Mouse (Mus musculus): ENCODE results near the gene Cd248. TPM values are rescaled to one million over a fixed set of nuclear protein-coding genes. Genes with fewer than 3 reads are reported as not detected.
A peak's percentile ranks its signal among the peaks of the same experiment; 100 is the strongest.

The Cd248 gene
- 131 and 158 TPM in 2 replicates for polyA plus RNA-seq (2015; fragmentation: Nextera tagmentation; extraction: Ambion mirVana)

GRCm38 (mm10) chr19:5067867-5068569, at the start of gene Cd248:
Cd248 (plus strand) TSS chr19:5068078.
- Histone ChIP-seq H3K4me3 (replicated peaks) (peak within 1 kb of the TSS; percentile 70), H3K27ac (replicated peaks) (peak within 1 kb of the TSS; percentile 92), H3K27me3 (peaks cover 6% of the 10 kb centered on the region), H3K9me3 (replicated peaks) (no peaks in the 10 kb centered on the region), H3K9ac (peak within 1 kb of the TSS; percentile 88), H3K36me3 (no peaks in the 10 kb centered on the region), H3K4me2 (replicated peaks) (peak within 1 kb of the TSS; percentile 82), H3K4me1 (peaks cover 74% of the 10 kb centered on the region)
- under 1% methylated on average over 40 of the region's 56 CpGs for WGBS
- peak; percentile 78 for ATAC-seq (ENCODE audit: insufficient number of reproducible peaks, low FRiP score, low TSS enrichment, low read depth)

GRCm38 (mm10) chr19:5018191-5018590, 49.7 kb upstream of the Cd248 start:
- Histone ChIP-seq H3K9ac (no peak overlapping the region), H3K9me3 (replicated peaks) (no peaks in the 10 kb centered on the region), H3K27ac (replicated peaks) (peak overlapping the region; percentile 31; the same call in 1 of the 2 replicates), H3K36me3 (no peaks in the 10 kb centered on the region), H3K4me1 (peaks cover 11% of the 10 kb centered on the region), H3K4me3 (replicated peaks) (no peak overlapping the region), H3K4me2 (replicated peaks) (no peak overlapping the region), H3K27me3 (no peaks in the 10 kb centered on the region)
- 57% methylated on average over 3 of the region's 3 CpGs for WGBS
- ATAC-seq (ENCODE audit: insufficient number of reproducible peaks, low FRiP score, low TSS enrichment, low read depth), result no peak

- no peak overlapping the region for H3K4me3 ChIP-seq (replicated peaks)
- H3K36me3 ChIP-seq, result 0 out of 2 replicates have a peak, but pooled peaks cover under 1% of the 10 kb centered on the region
- 87% methylated on average over 2 of the region's 2 CpGs for WGBS
- H3K4me1 ChIP-seq, result peaks cover 10% of the 10 kb centered on the region
- H3K4me2 ChIP-seq (replicated peaks), result no peak overlapping the region
- H3K9me3 ChIP-seq (replicated peaks), result no peaks in the 10 kb centered on the region
- no peak overlapping the region for H3K9ac ChIP-seq
- ATAC-seq (ENCODE audit: insufficient number of reproducible peaks, low FRiP score, low TSS enrichment, low read depth), result no peak
- no peaks in the 10 kb centered on the region for H3K27me3 ChIP-seq
- H3K27ac ChIP-seq (replicated peaks), result no peak overlapping the region
These were observed 46.5 kb upstream of the Cd248 start for GRCm38 (mm10) chr19:5021416-5021815.

- Histone ChIP-seq H3K4me3 (replicated peaks) (peak within 1 kb of the TSS; percentile 81), H3K4me1 (peaks cover 6% of the 10 kb centered on the region; the same call in 1 of the 2 replicates), H3K27me3 (no peaks in the 10 kb centered on the region), H3K9me3 (replicated peaks) (no peaks in the 10 kb centered on the region), H3K27ac (replicated peaks) (peak within 1 kb of the TSS; percentile 80), H3K36me3 (peaks cover 14% of the 10 kb centered on the region; the same call in 1 of the 2 replicates), H3K9ac (peak within 1 kb of the TSS; percentile 54), H3K4me2 (replicated peaks) (peak within 1 kb of the TSS; percentile 93)
- WGBS, result under 1% methylated on average over 62 of the region's 62 CpGs
- ATAC-seq (ENCODE audit: insufficient number of reproducible peaks, low FRiP score, low TSS enrichment, low read depth), result peak; percentile 93
These were observed 44.0 kb upstream of the Cd248 start, which contains the start of gene Slc29a2 for GRCm38 (mm10) chr19:5023621-5024479. Slc29a2 (plus strand) TSS chr19:5023860.

- Histone ChIP-seq H3K27me3 (no peaks in the 10 kb centered on the region), H3K4me2 (replicated peaks) (no peak overlapping the region), H3K4me1 (peaks cover 6% of the 10 kb centered on the region; the same call in 1 of the 2 replicates), H3K9me3 (replicated peaks) (no peaks in the 10 kb centered on the region), H3K9ac (no peak overlapping the region), H3K4me3 (replicated peaks) (no peak overlapping the region), H3K27ac (replicated peaks) (no peak overlapping the region), H3K36me3 (peaks cover 28% of the 10 kb centered on the region)
- no peak for ATAC-seq (ENCODE audit: insufficient number of reproducible peaks, low FRiP score, low TSS enrichment, low read depth)
- 92% methylated on average over 8 of the region's 8 CpGs for WGBS
These were observed 41.8 kb upstream of the Cd248 start for GRCm38 (mm10) chr19:5026111-5026510.

GRCm38 (mm10) chr19:5032686-5033085, 35.2 kb upstream of the Cd248 start:
- Histone ChIP-seq H3K27ac (replicated peaks) (no peak overlapping the region), H3K9ac (no peak overlapping the region), H3K36me3 (peaks cover 28% of the 10 kb centered on the region), H3K4me2 (replicated peaks) (no peak overlapping the region), H3K4me3 (replicated peaks) (no peak overlapping the region), H3K9me3 (replicated peaks) (no peaks in the 10 kb centered on the region), H3K27me3 (no peaks in the 10 kb centered on the region), H3K4me1 (peaks cover 5% of the 10 kb centered on the region; the same call in 1 of the 2 replicates)
- ATAC-seq (ENCODE audit: insufficient number of reproducible peaks, low FRiP score, low TSS enrichment, low read depth), result no peak
- WGBS, result 68% methylated on average over 3 of the region's 3 CpGs

GRCm38 (mm10) chr19:5036577-5036976, 31.3 kb upstream of the Cd248 start:
- 68% methylated on average over 4 of the region's 4 CpGs for WGBS
- peaks cover 27% of the 10 kb centered on the region for H3K4me1 ChIP-seq
- H3K9me3 ChIP-seq (replicated peaks), result no peaks in the 10 kb centered on the region
- no peak overlapping the region for H3K9ac ChIP-seq
- H3K4me2 ChIP-seq (replicated peaks), result no peak overlapping the region
- peaks cover 6% of the 10 kb centered on the region for H3K36me3 ChIP-seq
- no peak overlapping the region for H3K27ac ChIP-seq (replicated peaks)
- no peak for ATAC-seq (ENCODE audit: insufficient number of reproducible peaks, low FRiP score, low TSS enrichment, low read depth)
- no peaks in the 10 kb centered on the region for H3K27me3 ChIP-seq
- no peak overlapping the region for H3K4me3 ChIP-seq (replicated peaks)

GRCm38 (mm10) chr19:5037678-5038571, 30.0 kb upstream of the Cd248 start:
- peak; percentile 41; the same call in 1 of the 2 replicates for ATAC-seq (ENCODE audit: insufficient number of reproducible peaks, low FRiP score, low TSS enrichment, low read depth)
- H3K27ac ChIP-seq (replicated peaks), result peak overlapping the region; percentile 85
- H3K4me3 ChIP-seq (replicated peaks), result peak overlapping the region; percentile 71
- 0 out of 2 replicates have a peak, but pooled peaks cover 3% of the 10 kb centered on the region for H3K36me3 ChIP-seq
- H3K27me3 ChIP-seq, result no peaks in the 10 kb centered on the region
- H3K9me3 ChIP-seq (replicated peaks), result no peaks in the 10 kb centered on the region
- WGBS, result 4% methylated on average over 32 of the region's 32 CpGs
- peaks cover 39% of the 10 kb centered on the region for H3K4me1 ChIP-seq
- H3K4me2 ChIP-seq (replicated peaks), result peak overlapping the region; percentile 95
- peak overlapping the region; percentile 98 for H3K9ac ChIP-seq

- peak; percentile 88 for ATAC-seq (ENCODE audit: insufficient number of reproducible peaks, low FRiP score, low TSS enrichment, low read depth)
- Histone ChIP-seq H3K4me2 (replicated peaks) (peak within 1 kb of the TSS; percentile 95), H3K36me3 (0 out of 2 replicates have a peak, but pooled peaks cover 8% of the 10 kb centered on the region), H3K4me3 (replicated peaks) (peak within 1 kb of the TSS; percentile 71), H3K9me3 (replicated peaks) (no peaks in the 10 kb centered on the region), H3K9ac (peak within 1 kb of the TSS; percentile 98), H3K4me1 (peaks cover 39% of the 10 kb centered on the region), H3K27ac (replicated peaks) (peak within 1 kb of the TSS; percentile 85), H3K27me3 (no peaks in the 10 kb centered on the region)
- under 1% methylated on average over 44 of the region's 44 CpGs for WGBS
These were observed 29.1 kb upstream of the Cd248 start, which contains the start of the genes B4gat1 and AC124502.3 for GRCm38 (mm10) chr19:5038709-5039156. B4gat1 (plus strand) TSS chr19:5038826. AC124502.3 (plus strand) TSS chr19:5038891.
